Mouse (Mus musculus): ENCODE measurements around the gene Il22ra2.

Gene Il22ra2

GRCm38 (mm10) chr10:19603231-19603630 is 18.6 kb upstream of the Il22ra2 start:
- DNase-seq: peak; percentile 92

GRCm38 (mm10) chr10:19609125-19609524 is 12.7 kb upstream of the Il22ra2 start:
- DNase-seq: peak; percentile 88

GRCm38 (mm10) chr10:19611616-19612015 is 10.2 kb upstream of the Il22ra2 start:
- DNase-seq: no peak

- DNase-seq: peak; percentile 96
Observed at GRCm38 (mm10) chr10:19613111-19613753, 8.6 kb upstream of the Il22ra2 start.

GRCm38 (mm10) chr10:19619736-19620135 is 2.1 kb upstream of the Il22ra2 start:
- DNase-seq: no peak

- no peak for DNase-seq
Observed at GRCm38 (mm10) chr10:19624617-19625016, 2.8 kb downstream of the Il22ra2 start.

- no peak for DNase-seq
Observed at GRCm38 (mm10) chr10:19627342-19627741, 5.5 kb downstream of the Il22ra2 start.

- peak; percentile 96 for DNase-seq
Observed at GRCm38 (mm10) chr10:19627748-19628147, 6.0 kb downstream of the Il22ra2 start.

- no peak for DNase-seq
Observed at GRCm38 (mm10) chr10:19631616-19632195, 9.9 kb downstream of the Il22ra2 start.

GRCm38 (mm10) chr10:19638851-19639250 is 17.1 kb downstream of the Il22ra2 start:
- no peak for DNase-seq

- DNase-seq: no peak
Observed at GRCm38 (mm10) chr10:19639630-19640029, 17.8 kb downstream of the Il22ra2 start.

- no peak for DNase-seq
Observed at GRCm38 (mm10) chr10:19645119-19645518, 23.3 kb downstream of the Il22ra2 start.

- no peak for DNase-seq
Observed at GRCm38 (mm10) chr10:19657426-19657825, 35.6 kb downstream of the Il22ra2 start.

GRCm38 (mm10) chr10:19659953-19660352 is 38.2 kb downstream of the Il22ra2 start:
- no peak for DNase-seq

- DNase-seq: no peak
Observed at GRCm38 (mm10) chr10:19668973-19669372, 47.2 kb downstream of the Il22ra2 start.

- no peak for DNase-seq
Observed at GRCm38 (mm10) chr10:19672015-19672414, 50.2 kb downstream of the Il22ra2 start.

GRCm38 (mm10) chr10:19673146-19673545 is 51.3 kb downstream of the Il22ra2 start:
- no peak for DNase-seq

Data from heart, adult 11 months (tissue).